Mouse (Mus musculus): Measurements from ENCODE around the gene Gk5.

DNA sequence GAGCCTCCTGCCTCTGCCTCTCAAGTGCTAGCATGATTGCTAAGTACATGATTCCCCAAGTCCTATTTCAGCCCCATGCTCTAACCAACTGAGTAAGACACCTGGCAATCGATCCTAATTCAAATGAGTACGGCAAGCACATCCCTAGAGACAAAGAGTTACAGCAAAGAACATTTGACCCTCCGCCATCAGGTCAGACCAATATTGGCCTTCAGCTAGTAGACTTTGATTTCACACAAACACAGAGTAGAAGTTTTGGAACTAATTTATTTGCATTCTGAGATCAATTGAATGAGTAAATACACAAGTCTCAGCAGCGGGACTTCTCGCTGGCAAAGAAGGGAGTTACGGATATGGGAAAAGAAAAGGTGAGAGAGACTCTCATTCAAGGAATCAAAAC, 33.9 kb upstream of the Gk5 start:
- no peak for TF ChIP-seq CTCF (conservative IDR thresholded peaks at IDR 0.05; ENCODE audit: low read length)
- no peak for TF ChIP-seq NANOG (IDR thresholded peaks at IDR 0.05; ENCODE audit: borderline replicate concordance, low read length)
- TF ChIP-seq POU5F1 (IDR thresholded peaks at IDR 0.05; ENCODE audit: borderline replicate concordance, low read length) = no peak

All from E14TG2a.4 (cell line).